Mouse (Mus musculus) retina, postnatal 1 day (tissue): ENCODE measurements at regions not wholly inside any gene's neighbourhood (a gene's known extent, or its start where the extent isn't known, plus 50 kb on each side); places are given as distances from the start of the nearest gene placed in this dataset.
"Not testable (repeated sequence)": the region's sequence is repeated elsewhere in the genome, so short reads cannot be mapped to it uniquely, and the experiment has no call there.

Experiments
- DNase-seq: peaks from one replicate; pipeline ENCODE4 v3.0.0-alpha.2; 2012

GRCm38 (mm10) chr10:52529661-52530060, 112.3 kb downstream of the Nus1 start:
- DNase-seq, result not testable (repeated sequence)

GRCm38 (mm10) chr10:52530846-52531245, 113.5 kb downstream of the Nus1 start:
- DNase-seq, result no peak

GRCm38 (mm10) chr10:52533278-52533892, 116.0 kb downstream of the Nus1 start:
- DNase-seq, result peak; percentile 3

- peak; percentile 74 for DNase-seq
These were observed 116.5 kb downstream of the Nus1 start for GRCm38 (mm10) chr10:52533893-52534287.

GRCm38 (mm10) chr10:52545566-52545965, 128.2 kb downstream of the Nus1 start:
- no peak for DNase-seq

GRCm38 (mm10) chr10:52577383-52577782, 113.0 kb upstream of the Slc35f1 start:
- peak; percentile 27 for DNase-seq

GRCm38 (mm10) chr10:52577795-52578194, 112.5 kb upstream of the Slc35f1 start:
- DNase-seq, result no peak

- peak; percentile 3 for DNase-seq
These were observed 112.0 kb upstream of the Slc35f1 start for GRCm38 (mm10) chr10:52578238-52578832.

- DNase-seq, result no peak
These were observed 96.6 kb upstream of the Slc35f1 start for GRCm38 (mm10) chr10:52593780-52594179.
